Mouse (Mus musculus): ENCODE data around the gene Lcmt1. TPM values are rescaled to one million over a fixed set of nuclear protein-coding genes. Genes with fewer than 3 reads are reported as not detected.
A peak's percentile ranks its signal among the peaks of the same experiment; 100 is the strongest.

The Lcmt1 gene
- total and polyA plus RNA-seq, 2 experiments from 2014 or later = 62.8 to 114 TPM

DNA sequence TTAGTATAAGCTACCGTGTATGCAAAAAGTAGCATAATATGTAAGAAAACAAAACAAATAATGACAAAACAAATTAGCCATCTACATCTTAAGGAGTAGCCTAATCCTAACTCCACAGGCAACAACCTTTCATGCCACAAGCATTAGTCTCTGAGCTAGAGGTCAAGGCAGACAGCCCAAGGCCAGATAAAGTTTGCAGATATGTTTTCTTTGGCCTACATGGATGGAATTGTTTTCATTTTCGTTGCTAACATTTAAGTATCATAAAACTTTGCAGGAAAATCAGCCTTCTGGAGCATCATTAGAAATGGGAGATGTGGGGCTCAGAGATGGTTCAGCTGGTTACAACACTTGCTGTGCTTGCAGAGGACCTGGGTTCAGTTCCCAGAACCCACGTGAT, 6.8 kb upstream of the Lcmt1 start:
- 90% methylated on average over 3 of the region's 3 CpGs for WGBS
- ATAC-seq (ENCODE audit: low FRiP score) (no peak), DNase-seq (ENCODE audit: low spot score) (no peak)
- H3K9me3 ChIP-seq (ENCODE audit: low read length) = no peaks in the 10 kb centered on the region
- H3K4me3 ChIP-seq (ENCODE audit: low read depth, low read length) = no peak overlapping the region
- no peak overlapping the region for H3K9ac ChIP-seq (replicated peaks; ENCODE audit: low read length, poor library complexity, severe bottlenecking)
- H3K36me3 ChIP-seq (ENCODE audit: insufficient read depth, low read length) = no peaks in the 10 kb centered on the region
- no peak overlapping the region for H3K27ac ChIP-seq (ENCODE audit: low read depth, low read length)
- no peaks in the 10 kb centered on the region; the same call in 1 of the 2 replicates for H3K4me1 ChIP-seq (ENCODE audit: insufficient read depth, low read length)
- TF ChIP-seq CTCF (IDR thresholded peaks at IDR 0.05) = no peak
- no peaks in the 10 kb centered on the region for H3K27me3 ChIP-seq (ENCODE audit: insufficient read depth, low read length)
- no peak overlapping the region for H3K4me2 ChIP-seq (ENCODE audit: low read depth, low read length, poor library complexity, severe bottlenecking)

DNA sequence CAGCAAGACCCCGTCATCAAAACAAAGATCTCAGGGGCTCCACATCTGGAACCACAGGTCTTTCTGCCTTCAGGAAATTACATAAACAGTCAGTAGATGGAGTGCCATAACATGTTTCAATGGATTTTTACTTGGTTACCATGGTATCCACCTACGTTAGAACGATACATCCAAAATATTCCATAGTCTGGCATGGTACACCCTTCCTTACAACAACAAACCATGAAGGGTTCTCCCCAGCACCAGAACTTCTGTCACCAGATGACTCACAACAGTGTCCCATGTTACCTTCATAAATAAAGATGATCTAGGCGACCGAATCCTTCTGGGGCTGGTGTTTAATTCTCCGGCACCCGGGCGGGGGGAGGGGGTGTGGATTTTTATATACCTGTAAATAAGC, 5.6 kb upstream of the Lcmt1 start:
- Histone ChIP-seq H3K4me2 (ENCODE audit: low read depth, low read length, poor library complexity, severe bottlenecking) (no peak overlapping the region), H3K4me3 (ENCODE audit: low read depth, low read length) (no peak overlapping the region), H3K4me1 (ENCODE audit: insufficient read depth, low read length) (no peaks in the 10 kb centered on the region; the same call in 1 of the 2 replicates), H3K9ac (replicated peaks; ENCODE audit: low read length, poor library complexity, severe bottlenecking) (no peak overlapping the region), H3K9me3 (ENCODE audit: low read length) (no peaks in the 10 kb centered on the region), H3K27me3 (ENCODE audit: insufficient read depth, low read length) (no peaks in the 10 kb centered on the region), H3K36me3 (ENCODE audit: insufficient read depth, low read length) (no peaks in the 10 kb centered on the region), H3K27ac (ENCODE audit: low read depth, low read length) (no peak overlapping the region)
- no peak for TF ChIP-seq CTCF (IDR thresholded peaks at IDR 0.05)
- WGBS = 87% methylated on average over 8 of the region's 8 CpGs
- DNase-seq (ENCODE audit: low spot score) (no peak), ATAC-seq (ENCODE audit: low FRiP score) (no peak)

GRCm38 (mm10) chr7:123365876-123366741, 3.5 kb upstream of the Lcmt1 start:
- H3K4me1 ChIP-seq (ENCODE audit: insufficient read depth, low read length) = no peaks in the 10 kb centered on the region; the same call in 1 of the 2 replicates
- H3K4me3 ChIP-seq (ENCODE audit: low read depth, low read length) = no peak overlapping the region
- DNase-seq (ENCODE audit: low spot score) (peak; percentile 24), ATAC-seq (ENCODE audit: low FRiP score) (no peak)
- no peak overlapping the region for H3K4me2 ChIP-seq (ENCODE audit: low read depth, low read length, poor library complexity, severe bottlenecking)
- H3K27me3 ChIP-seq (ENCODE audit: insufficient read depth, low read length) = no peaks in the 10 kb centered on the region
- no peak overlapping the region for H3K9ac ChIP-seq (replicated peaks; ENCODE audit: low read length, poor library complexity, severe bottlenecking)
- TF ChIP-seq CTCF (IDR thresholded peaks at IDR 0.05) = no peak
- no peak overlapping the region for H3K27ac ChIP-seq (ENCODE audit: low read depth, low read length)
- H3K36me3 ChIP-seq (ENCODE audit: insufficient read depth, low read length) = no peaks in the 10 kb centered on the region
- WGBS = 77% methylated on average over 7 of the region's 7 CpGs
- H3K9me3 ChIP-seq (ENCODE audit: low read length) = no peaks in the 10 kb centered on the region

GRCm38 (mm10) chr7:123366806-123367205, 2.8 kb upstream of the Lcmt1 start:
- WGBS = 80% methylated on average over 8 of the region's 8 CpGs
- no peak overlapping the region for H3K27ac ChIP-seq (ENCODE audit: low read depth, low read length)
- no peaks in the 10 kb centered on the region for H3K36me3 ChIP-seq (ENCODE audit: insufficient read depth, low read length)
- 0 out of 2 replicates have a peak overlapping the region, but pooled peaks have one; percentile 12 for H3K4me2 ChIP-seq (ENCODE audit: low read depth, low read length, poor library complexity, severe bottlenecking)
- H3K27me3 ChIP-seq (ENCODE audit: insufficient read depth, low read length) = no peaks in the 10 kb centered on the region
- DNase-seq (ENCODE audit: low spot score) = no peak
- H3K4me1 ChIP-seq (ENCODE audit: insufficient read depth, low read length) = no peaks in the 10 kb centered on the region; the same call in 1 of the 2 replicates
- ATAC-seq (ENCODE audit: low FRiP score) = no peak
- no peak overlapping the region for H3K9ac ChIP-seq (replicated peaks; ENCODE audit: low read length, poor library complexity, severe bottlenecking)
- H3K4me3 ChIP-seq (ENCODE audit: low read depth, low read length) = no peak overlapping the region
- H3K9me3 ChIP-seq (ENCODE audit: low read length) = no peaks in the 10 kb centered on the region
- no peak for TF ChIP-seq CTCF (IDR thresholded peaks at IDR 0.05)

DNA sequence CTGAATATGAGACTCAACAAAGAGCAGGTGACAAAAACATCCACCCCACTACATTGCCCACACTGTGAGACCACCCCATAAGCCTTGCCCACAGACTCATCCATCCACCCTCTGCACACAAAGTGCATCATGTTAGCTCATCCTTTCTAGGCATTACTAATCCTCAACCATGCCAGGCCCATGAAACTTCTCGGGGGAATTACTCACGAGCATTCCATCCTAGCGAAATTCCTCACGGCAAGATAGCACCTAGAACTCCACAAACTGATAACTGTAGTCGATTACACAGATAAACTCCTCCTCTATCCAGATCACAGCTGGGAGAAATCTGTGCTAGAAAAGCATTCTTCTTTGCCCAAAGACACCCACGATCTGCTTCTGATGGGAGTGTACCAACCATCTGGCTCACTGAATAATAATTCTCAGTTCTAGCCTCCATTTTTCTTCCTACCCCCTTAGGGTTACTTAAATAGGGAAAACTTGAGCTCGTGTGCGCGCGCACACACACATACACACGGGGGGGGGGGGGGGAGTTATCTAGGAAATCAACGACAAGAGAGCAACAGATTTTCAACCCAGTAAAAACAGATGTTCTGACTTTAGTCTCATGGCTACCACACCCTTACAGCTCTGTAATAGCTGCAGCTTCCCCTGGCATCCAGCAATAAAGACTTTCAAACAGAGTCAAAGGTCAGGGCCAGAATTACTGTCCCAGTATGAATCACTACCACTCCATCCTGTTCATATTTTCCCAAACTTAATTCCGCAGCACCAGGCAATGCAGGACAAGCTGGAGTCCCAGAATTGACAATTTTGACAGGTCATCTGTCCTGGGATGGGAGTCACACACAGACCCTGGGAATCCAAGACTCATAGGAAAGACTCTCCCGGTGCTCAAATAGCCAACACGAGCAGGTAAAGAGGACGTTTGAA, 2.1 kb upstream of the Lcmt1 start:
- WGBS = 82% methylated on average over 16 of the region's 16 CpGs
- ATAC-seq (ENCODE audit: low FRiP score) = no peak
- H3K4me2 ChIP-seq (ENCODE audit: low read depth, low read length, poor library complexity, severe bottlenecking) = no peak overlapping the region; the same call in 1 of the 2 replicates

More for the DNA sequence above, 2.1 kb upstream of the Lcmt1 start:
- Histone ChIP-seq H3K36me3 (ENCODE audit: insufficient read depth, low read length) (no peaks in the 10 kb centered on the region), H3K27ac (ENCODE audit: low read depth, low read length) (no peak overlapping the region), H3K4me1 (ENCODE audit: insufficient read depth, low read length) (no peaks in the 10 kb centered on the region; the same call in 1 of the 2 replicates), H3K27me3 (ENCODE audit: insufficient read depth, low read length) (no peaks in the 10 kb centered on the region), H3K4me3 (ENCODE audit: low read depth, low read length) (no peak overlapping the region), H3K9ac (replicated peaks; ENCODE audit: low read length, poor library complexity, severe bottlenecking) (no peak overlapping the region), H3K9me3 (ENCODE audit: low read length) (no peaks in the 10 kb centered on the region)
- no peak for TF ChIP-seq CTCF (IDR thresholded peaks at IDR 0.05)
- DNase-seq (ENCODE audit: low spot score) = no peak
